Mouse (Mus musculus) heart, adult 18-20 months (tissue): Measurements from ENCODE around the gene Gm20815. TPM values are rescaled to one million over a fixed set of nuclear protein-coding genes. Genes with fewer than 3 reads are reported as not detected.
"Not testable (repeated sequence)": the region's sequence is repeated elsewhere in the genome, so short reads cannot be mapped to it uniquely, and the experiment has no call there.

ENCODE experiments used
- DNase-seq, 2 experiments: peaks; one replicate each; pipeline ENCODE4 v3.0.0; 2021 to 2022; ENCODE audit warnings: mixed read lengths in 1 of 2
- long read RNA-seq, 2 experiments: library from polyadenylated mRNA; stranded (forward); transcript quantifications; one replicate each; pipeline ENCODE4 v2.0.0; 2021
- total RNA-seq, 2 experiments: library from RNA; stranded (reverse); gene quantifications; 2 replicates each; pipeline ENCODE4 v1.2.3; 2021

Gene Gm20815
- total RNA-seq, result not detected
- long read RNA-seq, experiment 1, result 0 reads
- long read RNA-seq, experiment 2, result 0 reads

GRCm38 (mm10) chrY:8835069-8835468, at the start of gene Gm20815:
Gene Gm20815, minus strand, starts transcription at chrY:8835169.
- DNase-seq, result not testable (repeated sequence)
